Mouse (Mus musculus) Patski (cell line): ENCODE results near the gene Crtac1. TPM values are rescaled to one million over a fixed set of nuclear protein-coding genes. Genes with fewer than 3 reads are reported as not detected.

Source experiments
- ATAC-seq: fragments of 100-300 bp; one replicate; pipeline ENCODE4 v1.8.0; 2021
- CTCF ChIA-PET: fragments of 350-600 bp; sonication (Branson Sonifier 250); formaldehyde crosslinking; loops from one replicate; lab custom pipeline; 2022; ENCODE audit warnings: inconsistent platforms; lab: Charles Lee
- POLR2A ChIA-PET: fragments of 350-600 bp; sonication (Branson Sonifier 250); formaldehyde crosslinking; loops from one replicate; lab custom pipeline; 2022; ENCODE audit warnings: antibody characterized with exemption, inconsistent platforms; lab: Charles Lee
- DNase-seq: peaks from one replicate; pipeline ENCODE4 v3.0.0-alpha.2; 2011; ENCODE audit warnings: low read depth, low spot score
- H3K27me3 ChIP-seq: fragments of 371-371 bp; one replicate; pipeline ENCODE4 v1.5.1; 2021
- CTCF ChIP-seq: fragments of 100-300 bp; IDR thresholded peaks from one replicate; pipeline ENCODE4 v1.5.1; 2021
- in situ Hi-C: fragments of 300-500 bp; cut with MboI; formaldehyde crosslinking; loops from 3 replicates; pipeline ENCODE4 v1.11.1; 2018; ENCODE audit warnings: low pct_unique_long_range_greater_than_20kb, mixed read lengths
- polyA plus RNA-seq: library from polyadenylated mRNA; unstranded; gene quantifications from one replicate; pipeline ENCODE4 v1.2.3, GENCODE M21; 2021

Crtac1 gene
- polyA plus RNA-seq, 1 experiment from 2014 or later: 15.3 TPM

DNA sequence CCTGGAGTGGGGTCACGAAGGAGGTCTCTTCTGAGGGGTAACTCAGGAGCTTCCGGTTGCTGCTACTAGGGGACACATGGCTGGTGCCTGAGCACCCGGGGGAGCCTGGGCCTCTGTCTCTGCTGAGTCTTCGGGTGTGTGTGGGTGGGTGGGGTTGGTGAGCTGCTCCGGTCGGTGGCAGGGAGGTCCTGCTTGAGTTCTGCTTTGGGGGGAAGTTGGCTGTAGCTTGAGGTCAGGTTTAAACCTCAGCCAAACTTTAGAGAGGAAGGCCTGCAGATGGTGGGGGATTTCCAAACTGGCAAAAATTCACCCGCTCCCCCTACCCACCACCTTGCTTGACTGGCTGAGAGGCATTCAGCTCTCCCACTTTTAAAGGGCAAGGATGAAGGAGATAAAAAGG lies 160.4 kb downstream of the Crtac1 start:
- POLR2A ChIA-PET: interaction anchor here (0.6 kb wide), 2 partner anchors 13 to 527 kb away, joined by 3 to 4 read pairs; no protein-coding TSS in a partner anchor

DNA sequence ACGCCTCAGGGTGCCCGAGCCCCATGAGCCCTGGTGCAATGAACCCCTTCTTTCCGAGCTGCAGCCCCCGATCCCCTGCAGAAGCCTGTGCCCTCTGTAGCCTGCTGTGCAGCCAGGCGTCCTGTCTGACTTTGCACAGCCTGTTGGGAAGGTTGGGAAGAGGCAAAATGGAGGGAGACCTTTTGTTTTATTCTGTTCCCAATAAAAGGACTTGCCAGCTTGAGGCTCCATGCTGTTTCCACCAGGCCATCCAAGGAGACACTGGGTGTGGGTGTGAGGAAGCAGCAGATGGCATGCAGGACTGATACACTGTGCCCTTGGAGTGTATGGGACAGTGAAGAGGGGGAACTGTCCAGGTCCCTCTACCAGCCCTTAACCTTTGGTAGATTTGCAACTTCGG lies 161.5 kb downstream of the Crtac1 start:
- ATAC-seq: no peak
- peaks cover 8% of the 10 kb centered on the region for H3K27me3 ChIP-seq
- POLR2A ChIA-PET: no interaction called here
- no peak for TF ChIP-seq CTCF
- no peak for DNase-seq
- CTCF ChIA-PET: interaction anchor here (2.6 to 4.6 kb wide), 3 partner anchors 13 to 88 kb away, joined by 7 to 48 read pairs (median 19); no protein-coding TSS in a partner anchor
- in situ Hi-C loops: loop anchor here (5.0 kb wide), 1 partner anchor 53 kb away; no protein-coding TSS in a partner anchor

More for the DNA sequence above, 160.4 kb downstream of the Crtac1 start:
- no peak for TF ChIP-seq CTCF
- in situ Hi-C loops: loop anchor here (5.0 kb wide), 1 partner anchor 54 kb away; no protein-coding TSS in a partner anchor
- H3K27me3 ChIP-seq: peaks cover 15% of the 10 kb centered on the region
- CTCF ChIA-PET: interaction anchor here (0.9 to 4.6 kb wide), 9 partner anchors 15 to 173 kb away, joined by 3 to 48 read pairs (median 7); no protein-coding TSS in a partner anchor
- no peak for ATAC-seq
- DNase-seq: no peak

DNA sequence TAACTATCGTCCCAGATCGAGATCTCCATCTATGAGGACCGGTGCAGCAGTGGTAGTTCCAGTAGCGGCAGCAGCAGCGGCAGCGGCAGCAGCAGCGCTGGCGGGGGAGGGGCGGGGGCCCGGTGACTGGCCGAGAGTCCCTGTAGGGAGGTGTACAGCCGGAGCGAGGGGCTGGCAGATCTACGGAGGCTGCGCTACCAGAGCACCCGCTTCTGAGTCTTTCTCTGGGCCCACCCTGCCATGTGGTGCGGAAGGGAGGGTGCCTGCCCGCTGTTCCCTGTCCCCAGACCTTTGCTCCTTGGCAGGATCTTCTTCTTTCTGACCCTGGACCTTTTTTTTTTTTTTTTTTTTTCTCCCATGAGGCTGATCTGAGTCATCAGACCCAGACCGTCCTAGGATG lies 163.2 kb downstream of the Crtac1 start:
- in situ Hi-C loops: no loop called here
- no peak for TF ChIP-seq CTCF
- ATAC-seq (no peak), DNase-seq (no peak)
- H3K27me3 ChIP-seq: no peaks in the 10 kb centered on the region
- CTCF ChIA-PET: interaction anchor here (1.3 kb wide), 1 partner anchor 51 kb away, joined by 5 read pairs; no protein-coding TSS in a partner anchor
- POLR2A ChIA-PET: no interaction called here

DNA sequence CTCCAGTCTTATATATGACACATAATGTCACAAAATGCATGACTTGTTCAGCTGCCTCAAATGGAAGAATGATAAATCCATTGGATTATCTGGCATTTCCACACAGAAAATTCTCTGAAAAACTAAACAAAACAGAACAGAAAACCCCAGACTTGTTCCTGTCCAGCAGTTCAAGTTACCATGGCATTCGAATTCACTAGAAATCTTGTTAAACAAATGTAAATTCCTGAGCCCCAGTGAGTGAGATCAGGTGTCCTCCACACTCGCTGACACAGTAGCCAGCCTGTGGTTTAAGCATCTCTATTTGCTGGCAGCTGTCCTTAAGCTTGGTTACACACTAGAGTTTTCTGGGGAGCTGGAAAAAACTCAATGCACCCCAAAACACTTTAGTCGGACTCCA lies 168.1 kb downstream of the Crtac1 start:
- DNase-seq: peak; percentile 66
- ATAC-seq: peak; percentile 79
- CTCF ChIA-PET: interaction anchor here (0.8 to 2.4 kb wide), 6 partner anchors 9 to 73 kb away, joined by 3 to 7 read pairs (median 4); no protein-coding TSS in a partner anchor
- no peak for TF ChIP-seq CTCF
- POLR2A ChIA-PET: interaction anchor here (1.5 kb wide), 1 partner anchor 37 kb away, joined by 7 read pairs; no protein-coding TSS in a partner anchor
- in situ Hi-C loops: no loop called here
- no peaks in the 10 kb centered on the region for H3K27me3 ChIP-seq

DNA sequence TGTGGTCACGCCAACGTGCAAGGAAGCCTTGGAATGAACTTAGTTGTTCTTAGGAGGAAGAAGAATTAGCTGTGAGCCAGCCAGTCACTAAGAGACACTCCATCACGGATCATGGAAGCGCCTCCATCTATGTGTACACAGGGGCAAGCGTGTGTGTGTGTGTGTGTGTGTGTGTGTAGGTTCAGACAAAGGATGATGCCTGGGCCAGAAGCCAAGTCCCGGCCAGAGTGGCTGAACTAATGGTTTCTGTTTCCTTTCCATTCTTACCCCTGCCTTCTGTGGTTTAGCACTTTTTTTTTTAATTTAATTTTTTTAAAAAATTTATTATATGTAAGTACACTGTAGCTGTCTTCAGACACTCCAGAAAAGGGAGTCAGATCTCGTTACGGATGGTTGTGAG lies 171.1 kb downstream of the Crtac1 start:
- POLR2A ChIA-PET: no interaction called here
- H3K27me3 ChIP-seq: no peaks in the 10 kb centered on the region
- DNase-seq (no peak), ATAC-seq (no peak)
- CTCF ChIA-PET: no interaction called here
- in situ Hi-C loops: no loop called here
- no peak for TF ChIP-seq CTCF

DNA sequence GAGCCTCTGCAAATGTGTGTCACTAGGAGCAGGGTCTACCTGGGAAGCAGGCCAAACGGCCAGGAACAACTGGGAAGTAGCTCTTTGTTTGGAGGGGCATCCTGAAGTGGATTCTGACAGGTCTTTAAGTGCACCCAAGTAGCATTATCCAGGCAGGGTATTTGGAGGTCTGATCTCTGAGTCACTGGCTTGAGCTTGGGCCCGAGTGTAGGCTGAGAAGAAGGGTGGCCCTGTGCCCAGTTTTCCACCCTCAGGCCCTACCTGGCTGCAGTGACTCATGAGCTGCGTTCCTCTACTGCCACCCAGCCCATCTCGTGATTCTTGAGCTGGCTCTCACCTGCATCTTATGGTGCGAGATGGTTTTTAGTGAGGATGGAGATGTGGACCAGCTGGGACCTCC lies 173.0 kb downstream of the Crtac1 start:
- peak; percentile 73 for DNase-seq
- TF ChIP-seq CTCF: no peak
- in situ Hi-C loops: no loop called here
- peaks cover 12% of the 10 kb centered on the region for H3K27me3 ChIP-seq
- ATAC-seq: peak; percentile 40
- CTCF ChIA-PET: interaction anchor here (1.3 to 1.9 kb wide), 8 partner anchors 14 to 42 kb away, joined by 3 to 14 read pairs (median 6); no protein-coding TSS in a partner anchor
- POLR2A ChIA-PET: interaction anchor here (0.9 kb wide), 1 partner anchor 18 kb away, joined by 3 read pairs; no protein-coding TSS in a partner anchor

DNA sequence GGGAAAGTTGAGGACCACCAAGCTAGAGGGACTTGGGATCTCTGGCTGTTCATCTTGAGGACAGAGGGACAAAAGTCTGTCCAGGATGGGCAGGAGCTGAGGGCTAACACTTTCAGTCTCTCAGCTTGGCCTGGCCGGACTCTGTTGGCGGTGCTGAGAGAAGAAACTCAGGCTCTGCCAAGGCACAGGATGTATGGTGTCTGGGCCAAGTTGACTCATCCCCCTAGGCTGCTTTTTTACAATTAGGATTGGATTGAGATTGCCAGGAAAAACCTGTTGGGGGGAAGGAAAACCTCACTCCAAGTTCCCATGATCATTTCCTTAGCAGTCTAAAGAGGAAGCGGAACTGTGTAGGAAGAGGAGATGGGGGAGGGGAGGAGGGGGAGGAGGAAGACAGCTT lies 173.6 kb downstream of the Crtac1 start:
- ChIA-PET POLR2A (interaction anchor here (0.5 to 1.1 kb wide), 3 partner anchors 13 to 51 kb away, joined by 3 read pairs; no protein-coding TSS in a partner anchor), CTCF (interaction anchor here (1.4 to 2.0 kb wide), 7 partner anchors 13 to 41 kb away, joined by 4 to 7 read pairs (median 6); no protein-coding TSS in a partner anchor)
- TF ChIP-seq CTCF: no peak
- DNase-seq (peak; percentile 66), ATAC-seq (peak; percentile 61)
- H3K27me3 ChIP-seq: peaks cover 12% of the 10 kb centered on the region
- in situ Hi-C loops: no loop called here

DNA sequence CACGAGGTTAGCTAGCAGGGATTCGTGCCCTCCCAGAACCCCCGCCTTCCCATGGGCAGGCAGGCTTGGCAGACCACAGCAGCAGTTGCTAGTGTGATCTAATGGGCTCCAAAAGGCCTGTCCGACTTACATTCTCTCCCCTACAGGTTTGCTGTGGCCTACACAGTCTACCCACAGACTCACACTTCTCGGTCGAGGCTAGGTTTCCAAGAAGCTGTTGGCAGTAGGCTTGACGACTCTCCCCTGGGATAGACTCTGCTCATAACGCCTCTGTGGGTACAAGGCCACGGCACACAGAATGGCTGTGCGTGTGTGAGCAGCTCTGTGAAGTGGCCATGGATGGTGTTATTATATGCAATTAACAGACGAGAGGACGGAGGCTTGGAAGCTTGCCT lies 174.3 kb downstream of the Crtac1 start:
- CTCF ChIA-PET: interaction anchor here (1.0 to 2.0 kb wide), 4 partner anchors 13 to 58 kb away, joined by 3 to 7 read pairs (median 4); no protein-coding TSS in a partner anchor
- in situ Hi-C loops: no loop called here
- peaks cover 12% of the 10 kb centered on the region for H3K27me3 ChIP-seq
- DNase-seq (no peak), ATAC-seq (no peak)
- POLR2A ChIA-PET: interaction anchor here (0.6 to 2.4 kb wide), 4 partner anchors 13 to 589 kb away, joined by 3 to 6 read pairs (median 4); no protein-coding TSS in a partner anchor
- TF ChIP-seq CTCF: no peak

DNA sequence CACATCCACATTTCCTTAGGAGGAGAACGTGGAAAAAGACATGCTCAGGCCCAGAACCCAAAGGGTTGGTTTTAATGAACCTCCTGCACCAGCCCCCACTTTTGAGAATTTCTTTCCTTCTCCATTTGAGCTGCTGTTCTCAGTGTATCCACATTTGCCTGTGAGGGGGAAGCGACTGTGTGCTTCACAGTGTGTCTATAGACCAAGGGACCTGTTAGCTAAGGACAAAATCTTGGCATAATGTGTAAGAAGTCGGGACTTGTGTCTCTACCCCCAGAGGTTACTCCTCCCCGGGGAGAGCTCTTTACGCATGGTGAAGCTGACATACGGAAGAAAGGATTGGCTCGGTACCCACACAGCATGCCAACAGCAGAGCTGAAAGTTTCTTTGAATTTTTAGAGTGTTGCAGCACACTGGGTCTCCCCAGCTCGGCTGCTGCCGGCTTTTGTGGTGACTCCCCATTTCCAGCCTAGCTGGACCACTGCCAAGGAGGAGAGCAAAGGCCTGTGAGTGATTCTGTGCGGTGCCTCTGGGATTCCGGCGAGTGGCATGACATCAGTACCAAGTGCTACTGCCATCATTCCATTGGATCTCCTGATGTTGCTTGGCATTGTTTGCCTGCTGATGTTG lies 174.9 kb downstream of the Crtac1 start:
- peaks cover 12% of the 10 kb centered on the region for H3K27me3 ChIP-seq
- CTCF ChIA-PET: interaction anchor here (1.0 to 2.0 kb wide), 5 partner anchors 12 to 59 kb away, joined by 3 to 7 read pairs (median 5); no protein-coding TSS in a partner anchor
- in situ Hi-C loops: no loop called here
- TF ChIP-seq CTCF: no peak
- ATAC-seq (no peak), DNase-seq (peak; percentile 49)
- POLR2A ChIA-PET: interaction anchor here (0.6 to 2.4 kb wide), 4 partner anchors 12 to 590 kb away, joined by 3 to 6 read pairs (median 4); no protein-coding TSS in a partner anchor

DNA sequence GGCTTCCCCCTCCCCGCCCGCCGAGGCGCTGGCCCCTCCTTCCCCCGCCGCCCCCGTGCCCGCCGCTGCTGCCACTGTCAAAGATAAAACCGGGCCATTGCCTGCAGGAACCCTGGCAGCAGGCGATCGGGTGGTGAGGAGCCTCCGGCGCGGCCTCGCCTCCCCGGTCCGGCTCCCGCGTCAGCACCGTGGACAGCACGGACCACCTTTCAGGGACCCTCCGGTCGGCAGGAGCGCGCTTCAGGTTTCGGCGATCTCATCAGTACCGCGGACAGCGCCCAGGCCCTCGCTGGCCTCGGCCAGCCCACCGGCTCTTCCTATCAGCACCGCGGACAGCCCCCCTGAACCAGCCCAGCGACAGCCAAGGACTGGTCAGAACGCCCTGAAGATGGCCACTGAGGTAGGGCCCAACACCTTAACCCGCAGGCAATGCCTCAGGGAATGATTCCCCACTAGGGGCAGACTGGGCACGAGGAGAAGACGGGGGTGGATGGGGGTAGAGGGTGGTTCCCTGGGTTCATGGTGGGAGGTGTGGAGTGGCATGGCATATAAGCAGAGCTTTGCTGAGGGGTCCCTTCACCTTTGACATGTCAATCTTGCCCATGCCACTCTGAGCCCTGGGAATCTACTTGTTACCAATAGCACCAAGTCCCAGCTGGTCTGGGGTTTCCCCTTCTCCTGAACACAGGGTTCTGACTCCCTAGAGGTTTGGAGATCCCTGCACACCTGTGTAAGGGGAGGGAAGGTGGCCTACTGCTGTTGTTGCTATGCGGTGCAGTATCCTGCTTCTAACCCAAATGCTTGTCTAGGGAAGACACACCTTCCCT lies 175.6 kb downstream of the Crtac1 start:
- peak; percentile 66 for ATAC-seq
- in situ Hi-C loops: no loop called here
- CTCF ChIA-PET: interaction anchor here (1.0 to 2.0 kb wide), 5 partner anchors 11 to 60 kb away, joined by 3 to 7 read pairs (median 5); no protein-coding TSS in a partner anchor
- TF ChIP-seq CTCF: no peak
- DNase-seq: no peak
- peaks cover 12% of the 10 kb centered on the region for H3K27me3 ChIP-seq
- POLR2A ChIA-PET: interaction anchor here (0.6 to 2.4 kb wide), 4 partner anchors 11 to 344 kb away, joined by 3 to 6 read pairs (median 4); no protein-coding TSS in a partner anchor
